Mouse (Mus musculus): Measurements from ENCODE around the gene Abcc12. TPM values are rescaled to one million over a fixed set of nuclear protein-coding genes. Genes with fewer than 3 reads are reported as not detected.
A peak's percentile ranks its signal among the peaks of the same experiment; 100 is the strongest.

Gene Abcc12
- total RNA-seq, 2 experiments from 2014 or later, result 0.27 to 0.59 TPM

- DNase-seq (ENCODE audit: low spot score in 2 of 2), result no peak
- intact Hi-C loops (cut with DNase I), result no loop called here
These were observed 126.6 kb downstream of the Abcc12 start for GRCm38 (mm10) chr8:86453697-86454480.

DNA sequence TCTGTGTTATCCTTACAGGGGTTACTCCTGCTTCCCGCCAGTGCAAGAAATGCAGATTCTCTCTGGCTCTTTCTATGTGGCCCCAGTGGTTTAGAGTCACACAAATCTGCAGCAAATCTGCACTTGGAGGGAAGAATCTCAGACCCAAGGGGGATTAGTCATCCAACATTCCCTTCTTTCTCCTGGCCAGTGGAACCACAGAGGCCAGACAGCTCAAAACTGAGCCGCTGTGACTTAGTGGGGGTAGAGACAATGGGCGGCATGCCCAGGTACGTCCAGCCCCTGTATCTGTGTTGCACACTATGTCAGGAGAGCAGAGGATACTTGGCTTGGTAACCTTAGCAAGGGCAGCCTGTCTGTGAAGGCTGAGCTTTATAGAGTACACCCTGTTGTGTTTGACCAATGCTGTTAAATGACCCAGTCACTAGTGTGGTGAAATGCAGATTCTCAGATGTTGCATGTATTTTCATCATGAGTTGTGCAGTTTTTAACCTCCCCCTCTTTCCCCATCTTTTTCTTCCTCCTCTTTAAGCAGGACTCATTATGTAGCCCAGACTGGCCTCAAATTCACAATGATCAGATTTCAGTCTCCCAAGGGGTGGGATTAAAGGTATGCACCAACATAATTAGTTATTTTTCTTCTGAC lies 130.5 kb downstream of the Abcc12 start:
- intact Hi-C loops (cut with DNase I), result no loop called here
- DNase-seq (ENCODE audit: low spot score in 2 of 2), result no peak

DNA sequence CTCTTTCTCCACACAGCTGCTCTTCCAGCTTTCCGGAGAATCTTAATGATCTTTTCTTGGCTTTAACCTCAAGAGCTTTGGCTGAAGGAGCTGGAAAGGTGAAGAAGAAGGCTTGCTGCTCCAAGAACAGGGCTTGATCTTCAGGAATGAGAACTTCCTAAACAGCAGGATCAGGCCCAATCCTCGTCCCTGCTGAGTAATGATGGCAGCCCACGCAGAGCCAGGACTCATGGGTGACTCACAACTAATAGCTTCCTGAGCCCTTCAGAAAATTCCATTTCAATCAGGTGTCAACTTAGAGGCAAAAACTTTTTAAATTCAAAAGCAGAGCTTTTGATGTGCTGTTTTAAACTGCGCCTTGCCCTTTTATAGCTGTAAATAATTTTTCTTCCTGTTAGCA lies 135.0 kb downstream of the Abcc12 start:
- intact Hi-C loops (cut with DNase I), result no loop called here

DNA sequence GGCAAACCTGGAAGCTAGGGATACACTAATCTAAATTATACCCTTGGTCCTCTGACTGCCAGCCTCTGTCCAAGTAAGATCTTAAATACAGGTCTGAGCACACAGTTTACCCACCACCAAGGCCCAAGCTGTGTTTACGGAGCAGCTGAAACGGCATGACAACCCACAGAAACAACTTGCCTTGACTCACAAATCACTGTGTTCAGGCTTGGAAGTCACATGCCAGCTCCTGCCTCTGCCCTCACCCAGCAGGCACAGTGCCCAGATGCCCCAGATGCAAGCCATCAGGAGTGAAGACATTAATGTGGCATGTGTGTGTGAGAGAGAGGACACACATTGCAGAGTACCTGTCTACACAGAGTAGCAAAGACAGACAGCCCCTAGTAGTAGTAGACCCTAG lies 136.7 kb downstream of the Abcc12 start:
- DNase-seq (ENCODE audit: low spot score in 2 of 2), result peak in 1 of 2 experiments; percentile 3
- intact Hi-C loops (cut with DNase I), result no loop called here

More for the DNA sequence above, 135.0 kb downstream of the Abcc12 start:
- DNase-seq (ENCODE audit: low spot score in 2 of 2), result peak in 1 of 2 experiments; percentile 2

DNA sequence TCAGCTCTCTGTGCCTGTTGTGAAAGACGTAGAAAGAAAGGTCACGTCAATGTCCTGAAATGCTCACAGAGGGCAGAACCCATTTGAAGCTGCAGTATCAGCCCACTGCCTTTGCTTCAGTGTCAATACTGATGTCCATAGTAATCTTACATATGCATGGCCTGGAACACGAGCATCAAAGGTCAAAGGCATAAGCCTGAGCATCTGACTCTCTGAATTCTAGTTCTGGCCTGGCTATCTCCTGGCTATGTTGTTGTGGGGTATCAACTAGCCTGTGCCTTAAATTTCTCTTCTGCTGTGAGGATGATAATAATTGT lies 141.5 kb downstream of the Abcc12 start:
- DNase-seq (ENCODE audit: low spot score in 2 of 2), result no peak
- intact Hi-C loops (cut with DNase I), result no loop called here

DNA sequence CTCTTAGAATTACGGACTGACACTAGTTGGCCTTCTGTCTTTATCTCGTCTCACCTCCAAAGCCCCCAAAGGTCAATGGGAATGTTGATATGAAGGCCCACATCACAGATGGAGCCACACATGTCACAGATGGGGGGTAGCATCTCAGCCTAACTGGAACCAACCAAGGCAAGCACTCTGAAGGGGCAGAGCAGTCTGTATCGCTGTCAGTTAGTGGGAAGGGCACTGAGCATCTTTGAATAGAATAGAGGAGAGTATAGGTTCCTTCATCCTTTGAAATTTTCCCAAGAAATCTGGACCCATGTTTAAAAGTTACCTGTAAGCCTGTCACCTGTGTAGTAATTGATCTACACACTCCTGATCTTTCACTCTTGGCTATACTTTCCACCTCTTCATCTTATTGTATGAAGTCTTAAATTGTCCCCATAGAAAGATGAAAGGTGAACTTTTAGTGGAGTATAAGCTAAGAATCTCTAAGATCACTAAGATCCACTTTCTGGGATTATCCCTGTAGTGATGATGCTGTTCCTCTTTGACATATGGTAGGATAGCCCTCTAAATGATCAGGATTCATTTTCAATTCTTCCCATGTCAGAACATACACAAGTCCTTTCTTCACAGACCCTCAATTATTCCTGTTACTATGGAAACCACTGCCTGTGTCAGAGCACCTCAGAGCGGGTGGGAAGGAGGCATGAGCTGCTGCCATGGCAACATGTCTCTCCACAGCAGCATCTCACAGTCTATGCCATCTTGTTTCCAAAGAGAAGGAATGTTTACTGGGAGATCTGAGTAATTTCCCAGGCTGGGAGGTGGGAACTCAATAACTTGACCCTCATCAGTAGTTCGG lies 142.1 kb downstream of the Abcc12 start:
- DNase-seq (ENCODE audit: low spot score in 2 of 2), result peak; percentile 48 to 55
- intact Hi-C loops (cut with DNase I), result no loop called here

DNA sequence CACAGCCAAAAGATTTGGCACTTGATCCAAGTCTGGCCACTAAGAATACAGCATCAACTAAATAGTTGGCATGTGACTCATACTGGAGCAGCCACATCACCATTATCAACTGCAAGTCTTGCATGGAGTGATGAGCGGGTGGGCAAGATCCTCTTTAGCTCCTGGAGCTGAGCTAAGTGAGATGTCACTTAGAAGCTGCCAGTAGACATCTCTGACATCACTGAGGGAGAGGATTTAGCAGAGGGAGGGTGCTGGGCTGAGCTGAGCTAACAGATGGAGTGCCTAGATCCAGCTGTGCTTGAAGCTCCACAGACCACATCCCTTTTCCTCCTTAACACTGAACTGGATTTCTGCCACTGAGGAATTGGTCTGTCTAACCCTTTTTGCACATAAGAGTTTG lies 143.1 kb downstream of the Abcc12 start:
- intact Hi-C loops (cut with DNase I), result no loop called here
- peak; percentile 32 to 36 for DNase-seq (ENCODE audit: low spot score in 2 of 2)

Small RNAs within 50 kb of the gene (microRNA-seq; reads per million reads assigned to microRNA genes)
- gene Gm44348, result not detected

Other genes starting within 250 kb of the Abcc12 start
- gene Lonp2, start 43.4 kb upstream of the Abcc12 start, total RNA-seq (2021), result 10 to 100 TPM; 65.9 to 67.0 TPM
- gene Gm10638, start 165.0 kb upstream of the Abcc12 start, total RNA-seq (2021), result 1 to 10 TPM; 2.4 to 4.0 TPM
- gene Siah1a, start 165.2 kb upstream of the Abcc12 start, total RNA-seq (2021), result 10 to 100 TPM; 31.5 to 34.2 TPM

All from left cerebral cortex, postnatal 36 days (tissue).